ENCODE assay signal across 10 mouse cellular contexts in the genomic region with DNA sequence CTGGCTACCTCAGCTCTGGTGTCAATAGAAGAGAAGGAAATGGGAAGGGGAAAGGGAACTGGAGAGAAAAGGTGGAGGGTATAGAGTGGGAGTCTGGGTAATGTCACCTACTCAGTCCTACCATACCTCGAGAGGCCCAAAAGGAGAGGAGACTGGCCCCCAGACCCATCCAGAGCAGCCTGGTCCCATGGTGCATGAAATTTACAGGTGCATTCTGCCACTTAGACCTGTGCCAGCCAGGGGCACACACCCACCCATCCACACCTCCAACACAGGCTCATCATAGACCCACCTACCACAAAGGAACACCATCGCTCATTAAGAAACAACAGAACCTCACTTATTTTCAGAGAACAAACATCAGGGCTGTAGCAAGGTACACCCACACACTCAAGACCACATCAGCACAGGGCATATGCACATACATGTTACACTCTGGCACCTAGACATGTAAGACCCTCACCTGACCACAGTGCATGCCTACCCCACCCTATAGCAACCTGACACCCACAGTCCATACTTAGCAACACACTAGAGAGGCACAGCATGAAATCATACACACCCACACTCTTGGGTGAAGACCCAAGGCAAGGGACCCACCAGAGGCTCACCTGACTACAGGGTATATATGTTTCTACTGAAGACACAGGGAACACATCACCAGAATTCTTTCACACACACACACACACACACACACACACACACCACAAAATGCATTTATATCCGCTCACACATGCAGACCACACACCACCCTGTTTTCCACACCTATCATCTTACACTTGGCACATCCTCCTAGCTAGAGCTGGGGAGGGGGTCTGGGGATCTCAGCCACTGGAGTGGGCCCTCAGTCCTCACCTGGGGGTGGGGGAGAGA. TPM values are rescaled to one million over a fixed set of nuclear protein-coding genes. Genes with fewer than 3 reads are reported as not detected.
DNase-seq lines count a peak whose midpoint lies in the region; ATAC-seq and TF ChIP-seq lines count a peak whose summit lies in the region.
"Had no signal": no experiment of that assay in that cellular context is flagged by ENCODE, and none has a peak within 500 bp of the region (broad histone marks: within the 10 kb centered on the region; RNA-seq: fewer than 3 reads in every experiment).

No protein-coding gene starts in this region.

- no peak; the same call in 1 of the 2 replicates for TF ChIP-seq POLR2A in cortical plate, adult 2 months (IDR thresholded peaks at IDR 0.05; ENCODE audit: extremely low read depth, insufficient read depth, low read length)

- intact Hi-C loops in heart, postnatal 10 days (cut with DNase I): no loop called here
- intact Hi-C loops in left cerebral cortex, postnatal 36 days (cut with DNase I): no loop called here

- no peak for DNase-seq in heart, postnatal 10 days
- DNase-seq in midbrain, postnatal 0 days (ENCODE audit: low spot score): no peak
- DNase-seq in spleen, postnatal 14 days (ENCODE audit: low spot score in 2 of 2): no peak
- no peak for DNase-seq in urinary bladder, postnatal 25 days (ENCODE audit: low spot score)
- no peak for DNase-seq in left cerebral cortex, postnatal 36 days (ENCODE audit: low spot score in 2 of 2)

- peak overlapping the region; percentile 60; the same call in 1 of the 2 replicates for H3K4me3 ChIP-seq in heart, embryonic 15.5 days
- H3K4me3 ChIP-seq in cortical plate, adult 2 months (ENCODE audit: insufficient read depth, low read length): peak overlapping the region; percentile 99
- H3K4me3 ChIP-seq in hindbrain, embryonic 15.5 days: peak overlapping the region; percentile 70
- peak overlapping the region; percentile 77 for H3K4me3 ChIP-seq in midbrain, postnatal 0 days (ENCODE audit: low read depth, low read length)

- peaks cover 74% of the 10 kb centered on the region for H3K27me3 ChIP-seq in heart, embryonic 15.5 days
- peaks cover 52% of the 10 kb centered on the region for H3K27me3 ChIP-seq in hindbrain, embryonic 15.5 days
- peaks cover 25% of the 10 kb centered on the region for H3K27me3 ChIP-seq in midbrain, postnatal 0 days (ENCODE audit: insufficient read depth, low read length)

- 47% methylated on average over 3 of the region's 3 CpGs for WGBS in heart, embryonic 15.5 days
- WGBS in hindbrain, embryonic 15.5 days: 60% methylated on average over 3 of the region's 3 CpGs
- WGBS in midbrain, postnatal 0 days: 57% methylated on average over 3 of the region's 3 CpGs

- H3K27ac ChIP-seq in heart, embryonic 15.5 days: no peak overlapping the region
- H3K27ac ChIP-seq in cortical plate, adult 2 months (ENCODE audit: insufficient read depth, low read length): peak overlapping the region; percentile 98
- H3K27ac ChIP-seq in hindbrain, embryonic 15.5 days (replicated peaks): peak overlapping the region; percentile 10; the same call in 1 of the 2 replicates
- H3K27ac ChIP-seq in midbrain, postnatal 0 days (ENCODE audit: low read depth, low read length): peak overlapping the region; percentile 48; the same call in 1 of the 2 replicates
- H3K27ac ChIP-seq: kidney, postnatal 0 days had no signal

- no peaks in the 10 kb centered on the region for H3K9me3 ChIP-seq in heart, embryonic 15.5 days (replicated peaks)
- H3K9me3 ChIP-seq in hindbrain, embryonic 15.5 days: no peaks in the 10 kb centered on the region
- no peaks in the 10 kb centered on the region for H3K9me3 ChIP-seq in midbrain, postnatal 0 days (ENCODE audit: low read length)
- H3K9me3 ChIP-seq: G1E had no signal

- H3K9ac ChIP-seq in heart, embryonic 15.5 days: no peak overlapping the region
- peak overlapping the region; percentile 88 for H3K9ac ChIP-seq in hindbrain, embryonic 15.5 days
- H3K9ac ChIP-seq in midbrain, postnatal 0 days (replicated peaks; ENCODE audit: low read length, poor library complexity, severe bottlenecking): peak overlapping the region; percentile 91

- H3K36me3 ChIP-seq in heart, embryonic 15.5 days: no peaks in the 10 kb centered on the region
- peaks cover 7% of the 10 kb centered on the region; the same call in 1 of the 2 replicates for H3K36me3 ChIP-seq in hindbrain, embryonic 15.5 days
- H3K36me3 ChIP-seq in midbrain, postnatal 0 days (ENCODE audit: insufficient read depth, low read length): peaks cover 25% of the 10 kb centered on the region

- peak overlapping the region; percentile 94 for H3K4me2 ChIP-seq in heart, embryonic 15.5 days
- H3K4me2 ChIP-seq in hindbrain, embryonic 15.5 days: peak overlapping the region; percentile 75
- peak overlapping the region; percentile 72 for H3K4me2 ChIP-seq in midbrain, postnatal 0 days (ENCODE audit: low read depth, low read length, poor library complexity, severe bottlenecking)

- peaks cover 25% of the 10 kb centered on the region for H3K4me1 ChIP-seq in heart, embryonic 15.5 days (replicated peaks)
- no peaks in the 10 kb centered on the region for H3K4me1 ChIP-seq in cortical plate, adult 2 months (ENCODE audit: control insufficient read depth, insufficient read depth, low read length)
- H3K4me1 ChIP-seq in hindbrain, embryonic 15.5 days (replicated peaks): peaks cover 28% of the 10 kb centered on the region
- H3K4me1 ChIP-seq in midbrain, postnatal 0 days (ENCODE audit: insufficient read depth, low read length): peaks cover 7% of the 10 kb centered on the region; the same call in 1 of the 2 replicates

- ATAC-seq in heart, embryonic 15.5 days (replicated peaks; ENCODE audit: insufficient number of reproducible peaks, insufficient read depth, low FRiP score, low read depth): no peak
- no peak for ATAC-seq in hindbrain, embryonic 15.5 days (ENCODE audit: low FRiP score, low read depth)
- no peak for ATAC-seq in midbrain, postnatal 0 days (ENCODE audit: low FRiP score)

- no peak for TF ChIP-seq CTCF in cortical plate, adult 2 months (IDR thresholded peaks at IDR 0.05; ENCODE audit: extremely low read depth, insufficient read depth, low read length)
- TF ChIP-seq CTCF in midbrain, postnatal 0 days (IDR thresholded peaks at IDR 0.05): no peak

RNA-seq across cellular contexts. Expression of gene Tmem151a, which starts 1.1 kb away (rescaled TPM):
- 3.0 and 4.5 TPM in 2 replicates for polyA plus RNA-seq in heart, embryonic 15.5 days (2015; fragmentation: Nextera tagmentation; extraction: Ambion mirVana)
- 1 to 10 TPM; 3.3 to 3.5 TPM for total RNA-seq in heart, postnatal 10 days (2021)
- polyA plus RNA-seq in cortical plate, adult 2 months (2012; rRNA removed): 145 and 146 TPM in 2 replicates
- polyA plus RNA-seq in hindbrain, embryonic 15.5 days (2015; fragmentation: Nextera tagmentation; extraction: Ambion mirVana): 28.3 and 34.0 TPM in 2 replicates
- 54.0 and 64.0 TPM in 2 replicates for total RNA-seq in midbrain, postnatal 0 days (2014; rRNA removed)
- polyA plus RNA-seq in midbrain, postnatal 0 days (2015; fragmentation: Nextera tagmentation; extraction: Ambion mirVana): 64.2 and 72.0 TPM in 2 replicates
- 100 to 1,000 TPM; 152 to 188 TPM for total RNA-seq in left cerebral cortex, postnatal 36 days (2021)
- polyA plus RNA-seq: G1E had no signal

RNA-seq across cellular contexts. Expression of gene Yif1a, which starts 4.1 kb away (rescaled TPM):
- polyA plus RNA-seq in heart, embryonic 15.5 days (2015; fragmentation: Nextera tagmentation; extraction: Ambion mirVana): 82.0 and 92.3 TPM in 2 replicates
- total RNA-seq in heart, postnatal 10 days (2021): 10 to 100 TPM; 72.8 to 78.3 TPM
- polyA plus RNA-seq in cortical plate, adult 2 months (2012; rRNA removed): 54.7 and 56.2 TPM in 2 replicates
- 55.8 and 64.0 TPM in 2 replicates for polyA plus RNA-seq in hindbrain, embryonic 15.5 days (2015; fragmentation: Nextera tagmentation; extraction: Ambion mirVana)
- 40.4 and 53.9 TPM in 2 replicates for total RNA-seq in midbrain, postnatal 0 days (2014; rRNA removed)
- polyA plus RNA-seq in midbrain, postnatal 0 days (2015; fragmentation: Nextera tagmentation; extraction: Ambion mirVana): 38.8 and 49.9 TPM in 2 replicates
- total RNA-seq in left cerebral cortex, postnatal 36 days (2021): 10 to 100 TPM; 24.8 to 26.1 TPM

RNA-seq across cellular contexts. Expression of gene Cnih2, which starts 14.1 kb away (rescaled TPM):
- polyA plus RNA-seq in heart, embryonic 15.5 days (2015; fragmentation: Nextera tagmentation; extraction: Ambion mirVana): 2.9 and 5.7 TPM in 2 replicates
- total RNA-seq in heart, postnatal 10 days (2021): under 1 TPM; 0.57 to 0.82 TPM
- polyA plus RNA-seq in cortical plate, adult 2 months (2012; rRNA removed): 399 and 461 TPM in 2 replicates
- polyA plus RNA-seq in hindbrain, embryonic 15.5 days (2015; fragmentation: Nextera tagmentation; extraction: Ambion mirVana): 364 and 435 TPM in 2 replicates
- 677 and 753 TPM in 2 replicates for total RNA-seq in midbrain, postnatal 0 days (2014; rRNA removed)
- 547 and 553 TPM in 2 replicates for polyA plus RNA-seq in midbrain, postnatal 0 days (2015; fragmentation: Nextera tagmentation; extraction: Ambion mirVana)
- 100 to 1,000 TPM; 260 to 267 TPM for total RNA-seq in left cerebral cortex, postnatal 36 days (2021)

RNA-seq across cellular contexts. Expression of gene Cd248, which starts 16.3 kb away (rescaled TPM):
- 18.1 and 39.3 TPM in 2 replicates for polyA plus RNA-seq in heart, embryonic 15.5 days (2015; fragmentation: Nextera tagmentation; extraction: Ambion mirVana)
- 10 to 100 TPM; 33.8 to 39.7 TPM for total RNA-seq in heart, postnatal 10 days (2021)
- 5.8 and 6.3 TPM in 2 replicates for polyA plus RNA-seq in cortical plate, adult 2 months (2012; rRNA removed)
- 19.8 and 22.0 TPM in 2 replicates for polyA plus RNA-seq in hindbrain, embryonic 15.5 days (2015; fragmentation: Nextera tagmentation; extraction: Ambion mirVana)
- 22.0 and 23.3 TPM in 2 replicates for total RNA-seq in midbrain, postnatal 0 days (2014; rRNA removed)
- 15.7 and 18.3 TPM in 2 replicates for polyA plus RNA-seq in midbrain, postnatal 0 days (2015; fragmentation: Nextera tagmentation; extraction: Ambion mirVana)
- total RNA-seq in left cerebral cortex, postnatal 36 days (2021): 1 to 10 TPM; 4.6 to 5.1 TPM
- total RNA-seq: G1E had no signal
- polyA plus RNA-seq: G1E had no signal

RNA-seq across cellular contexts. Expression of gene Rab1b, which starts 22.7 kb away (rescaled TPM):
- polyA plus RNA-seq in heart, embryonic 15.5 days (2015; fragmentation: Nextera tagmentation; extraction: Ambion mirVana): 208 and 236 TPM in 2 replicates
- total RNA-seq in heart, postnatal 10 days (2021): 100 to 1,000 TPM; 193 to 204 TPM
- polyA plus RNA-seq in cortical plate, adult 2 months (2012; rRNA removed): 197 and 202 TPM in 2 replicates
- polyA plus RNA-seq in hindbrain, embryonic 15.5 days (2015; fragmentation: Nextera tagmentation; extraction: Ambion mirVana): 210 and 222 TPM in 2 replicates
- total RNA-seq in midbrain, postnatal 0 days (2014; rRNA removed): 192 and 242 TPM in 2 replicates
- polyA plus RNA-seq in midbrain, postnatal 0 days (2015; fragmentation: Nextera tagmentation; extraction: Ambion mirVana): 204 and 227 TPM in 2 replicates
- 100 to 1,000 TPM; 141 to 170 TPM for total RNA-seq in left cerebral cortex, postnatal 36 days (2021)

Comparison
In these comparisons a context has a peak if more than half of its experiments do, and no peak if none do; other contexts are left out.
1. RNA of gene Cnih2, which starts 14.1 kb away (polyA plus RNA-seq): 547 to 553 TPM in midbrain, postnatal 0 days, 364 to 435 TPM in hindbrain, embryonic 15.5 days and 399 to 461 TPM in cortical plate, adult 2 months; 2.9 to 5.7 TPM in heart, embryonic 15.5 days; every median in the first group is over 10 times any median in the second.
2. Peak in every context shown above with its lines, with median percentiles within 50 percentile points of each other: H3K4me2 ChIP-seq and H3K4me3 ChIP-seq.